In the genomic region with DNA sequence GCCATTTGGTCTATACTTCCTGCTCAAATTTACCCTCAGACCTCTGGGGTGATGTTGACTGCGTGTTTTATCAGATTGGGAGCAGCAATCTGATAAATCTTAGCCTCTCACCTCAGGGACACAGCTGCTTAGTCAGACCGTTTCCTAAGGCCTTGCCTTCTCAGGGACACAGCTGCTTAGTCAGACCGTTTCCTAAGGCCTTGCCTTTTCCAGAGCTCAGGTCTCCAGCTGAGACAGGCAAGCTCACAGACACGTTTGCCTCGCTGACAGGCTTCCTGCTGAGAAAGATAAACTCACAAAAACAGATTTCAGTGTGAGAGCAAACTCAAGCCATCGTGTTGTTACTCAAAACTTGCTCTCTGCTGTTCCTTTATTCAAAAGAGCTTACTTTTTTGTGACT, we compare ENCODE assay signal across 12 mouse cellular contexts. TPM values are rescaled to one million over a fixed set of nuclear protein-coding genes. Genes with fewer than 3 reads are reported as not detected.
DNase-seq lines count a peak whose midpoint lies in the region; ATAC-seq and TF ChIP-seq lines count a peak whose summit lies in the region.
"Had no signal": no experiment of that assay in that cellular context is flagged by ENCODE, and none has a peak within 500 bp of the region (broad histone marks: within the 10 kb centered on the region; RNA-seq: fewer than 3 reads in every experiment).

No protein-coding gene starts in this region.

- DNase-seq in lung, postnatal 0 days (ENCODE audit: low spot score), result no peak
- DNase-seq in lung, postnatal 14 days, result no peak
- DNase-seq in adrenal gland, postnatal 10 days, result peak; percentile 47
- DNase-seq in heart, embryonic 10.5 days (ENCODE audit: low spot score), result peak; percentile 85
- DNase-seq in frontal cortex, postnatal 14 days (ENCODE audit: low spot score in 2 of 2), result no peak
- no peak for DNase-seq in right cerebral cortex, postnatal 36 days (ENCODE audit: low spot score in 2 of 2)
- DNase-seq: lung, postnatal 36 days; thymus, postnatal 14 days had no signal

- no peak for TF ChIP-seq EP300 in lung, postnatal 0 days (IDR thresholded peaks at IDR 0.05)

- no peak for TF ChIP-seq CTCF in lung, postnatal 0 days (IDR thresholded peaks at IDR 0.05)

- no peaks in the 10 kb centered on the region for H3K27me3 ChIP-seq in lung, postnatal 0 days (replicated peaks; ENCODE audit: insufficient read depth, low read length)
- no peaks in the 10 kb centered on the region for H3K27me3 ChIP-seq in heart, embryonic 10.5 days (ENCODE audit: insufficient read depth, poor library complexity, severe bottlenecking)
- no peaks in the 10 kb centered on the region for H3K27me3 ChIP-seq in stomach, embryonic 16.5 days (ENCODE audit: control insufficient read depth, insufficient read depth, low read length)
- H3K27me3 ChIP-seq: embryonic facial prominence, embryonic 15.5 days; intestine, embryonic 15.5 days had no signal

- H3K4me1 ChIP-seq in lung, postnatal 0 days (ENCODE audit: insufficient read depth, low read depth, low read length), result no peaks in the 10 kb centered on the region
- H3K4me1 ChIP-seq in heart, embryonic 10.5 days, result peaks cover 38% of the 10 kb centered on the region
- no peaks in the 10 kb centered on the region for H3K4me1 ChIP-seq in stomach, embryonic 16.5 days (ENCODE audit: control insufficient read depth, insufficient read depth, low read length)
- H3K4me1 ChIP-seq: embryonic facial prominence, embryonic 15.5 days had no signal

- H3K4me2 ChIP-seq in lung, postnatal 0 days (replicated peaks; ENCODE audit: low read depth, low read length), result no peak overlapping the region
- no peak overlapping the region for H3K4me2 ChIP-seq in stomach, embryonic 16.5 days (ENCODE audit: low read depth, low read length)
- H3K4me2 ChIP-seq: embryonic facial prominence, embryonic 15.5 days had no signal

- no peak for ATAC-seq in lung, postnatal 0 days
- ATAC-seq in stomach, embryonic 16.5 days (ENCODE audit: insufficient read depth, low FRiP score), result no peak
- ATAC-seq: intestine, embryonic 15.5 days had no signal

- peak overlapping the region; percentile 32; the same call in 1 of the 2 replicates for H3K27ac ChIP-seq in lung, postnatal 0 days (ENCODE audit: low read length)
- H3K27ac ChIP-seq in heart, embryonic 10.5 days, result peak overlapping the region; percentile 89
- no peak overlapping the region for H3K27ac ChIP-seq in stomach, embryonic 16.5 days (ENCODE audit: low read length)
- H3K27ac ChIP-seq: embryonic facial prominence, embryonic 15.5 days; intestine, embryonic 15.5 days had no signal

- no peak overlapping the region for H3K9ac ChIP-seq in lung, postnatal 0 days (replicated peaks; ENCODE audit: low read depth)
- peak overlapping the region; percentile 31; the same call in 1 of the 2 replicates for H3K9ac ChIP-seq in stomach, embryonic 16.5 days (ENCODE audit: low read length)
- H3K9ac ChIP-seq: embryonic facial prominence, embryonic 15.5 days; intestine, embryonic 15.5 days had no signal

- H3K9me3 ChIP-seq in lung, postnatal 0 days (ENCODE audit: low read length), result no peaks in the 10 kb centered on the region
- no peaks in the 10 kb centered on the region for H3K9me3 ChIP-seq in heart, embryonic 10.5 days
- no peaks in the 10 kb centered on the region for H3K9me3 ChIP-seq in stomach, embryonic 16.5 days (replicated peaks; ENCODE audit: control insufficient read depth, low read length)
- H3K9me3 ChIP-seq: embryonic facial prominence, embryonic 15.5 days; intestine, embryonic 15.5 days had no signal

- H3K36me3 ChIP-seq in lung, postnatal 0 days (ENCODE audit: insufficient read depth, low read length), result no peaks in the 10 kb centered on the region
- H3K36me3 ChIP-seq in heart, embryonic 10.5 days, result peaks cover 21% of the 10 kb centered on the region
- no peaks in the 10 kb centered on the region for H3K36me3 ChIP-seq in stomach, embryonic 16.5 days (ENCODE audit: control insufficient read depth, insufficient read depth, low read length)
- H3K36me3 ChIP-seq: embryonic facial prominence, embryonic 15.5 days; intestine, embryonic 15.5 days had no signal

- 15% methylated on average over 6 of the region's 6 CpGs for WGBS in lung, postnatal 0 days
- WGBS in heart, embryonic 10.5 days, result under 1% methylated on average over 6 of the region's 6 CpGs
- WGBS in stomach, embryonic 16.5 days, result 14% methylated on average over 6 of the region's 6 CpGs

- no peak overlapping the region for H3K4me3 ChIP-seq in lung, postnatal 0 days (ENCODE audit: low read depth, low read length)
- peak overlapping the region; percentile 56; the same call in 1 of the 2 replicates for H3K4me3 ChIP-seq in heart, embryonic 10.5 days
- H3K4me3 ChIP-seq in stomach, embryonic 16.5 days (replicated peaks; ENCODE audit: low read length), result no peak overlapping the region
- H3K4me3 ChIP-seq: embryonic facial prominence, embryonic 15.5 days; intestine, embryonic 15.5 days; myocyte had no signal

RNA-seq across cellular contexts. Expression of a gene that starts 1.9 kb away (rescaled TPM):
- polyA plus RNA-seq in lung, postnatal 0 days (2015; fragmentation: Nextera tagmentation; extraction: Ambion mirVana), result 35.7 and 41.4 TPM in 2 replicates
- total RNA-seq in adrenal gland, postnatal 10 days (2021), result 10 to 100 TPM; 37.4 to 47.0 TPM
- 56.5 and 68.8 TPM in 2 replicates for polyA plus RNA-seq in heart, embryonic 10.5 days (2016; fragmentation: Nextera tagmentation; extraction: Ambion mirVana)
- polyA plus RNA-seq in stomach, embryonic 16.5 days (2015; fragmentation: Nextera tagmentation; extraction: Ambion mirVana), result 41.2 and 46.3 TPM in 2 replicates

RNA-seq across cellular contexts. Expression of a gene that starts 49.4 kb away (rescaled TPM):
- polyA plus RNA-seq in lung, postnatal 0 days (2015; fragmentation: Nextera tagmentation; extraction: Ambion mirVana), result 347 and 455 TPM in 2 replicates
- 10 to 100 TPM; 32.0 to 33.9 TPM for total RNA-seq in adrenal gland, postnatal 10 days (2021)
- 37.7 and 52.7 TPM in 2 replicates for polyA plus RNA-seq in heart, embryonic 10.5 days (2016; fragmentation: Nextera tagmentation; extraction: Ambion mirVana)
- polyA plus RNA-seq in stomach, embryonic 16.5 days (2015; fragmentation: Nextera tagmentation; extraction: Ambion mirVana), result 45.9 and 47.0 TPM in 2 replicates

Comparison
In these comparisons a context has a peak if more than half of its experiments do, and no peak if none do; other contexts are left out.
1. DNase-seq: peak in adrenal gland, postnatal 10 days (single experiment) and heart, embryonic 10.5 days (single experiment); none in lung, postnatal 0 days (single experiment), lung, postnatal 14 days (single experiment), frontal cortex, postnatal 14 days (0 of 2) and right cerebral cortex, postnatal 36 days (0 of 2).